Mouse (Mus musculus) G1E (cell line): Measurements from ENCODE around the gene Skil.

Source experiments
- CTCF ChIP-seq: IDR thresholded peaks from 2 replicates; pipeline ENCODE4 v1.5.1; 2012; ENCODE audit warnings: low read depth, low read length, inconsistent platforms, mixed read lengths
- GATA1 ChIP-seq: IDR thresholded peaks from 2 replicates; pipeline ENCODE4 v1.6.1; 2012; ENCODE audit warnings: borderline replicate concordance, low read length, inconsistent platforms, mixed read lengths
- POLR2AphosphoS5 ChIP-seq: IDR thresholded peaks from 2 replicates; pipeline ENCODE4 v1.6.1; 2012; ENCODE audit warnings: low read depth, low read length, inconsistent platforms; ENCODE audit not compliant: insufficient replicate concordance
- TAL1 ChIP-seq: conservative IDR thresholded peaks from 2 replicates; pipeline ENCODE4 v1.6.1; 2012; ENCODE audit warnings: low read depth, low read length, inconsistent platforms, mixed read lengths

GRCm38 (mm10) chr3:31126303-31126702 is 31.4 kb downstream of the Skil start:
- TF ChIP-seq CTCF (no peak), POLR2AphosphoS5 (no peak), GATA1 (no peak), TAL1 (no peak)
